Mouse (Mus musculus) olfactory bulb, adult 2 months (tissue): ENCODE measurements around the gene Zgpat. TPM values are rescaled to one million over a fixed set of nuclear protein-coding genes. Genes with fewer than 3 reads are reported as not detected.

Experiments
- H3K27ac ChIP-seq: fragments of 200-500 bp; 2 replicates; pipeline ENCODE4 v1.5.1; 2012; ENCODE audit warnings: low read depth, low read length; ENCODE audit not compliant: insufficient read depth
- H3K4me1 ChIP-seq: fragments of 200-500 bp; 2 replicates; pipeline ENCODE4 v1.6.1; 2012; ENCODE audit warnings: low read length; ENCODE audit not compliant: control insufficient read depth, insufficient read depth
- H3K4me3 ChIP-seq: fragments of 200-500 bp; 2 replicates; pipeline ENCODE4 v1.5.1; 2012; ENCODE audit warnings: mild to moderate bottlenecking, low read depth, low read length, moderate library complexity; ENCODE audit not compliant: insufficient read depth
- CTCF ChIP-seq: fragments of 200-500 bp; IDR thresholded peaks from 2 replicates; pipeline ENCODE4 v1.5.1; 2012; ENCODE audit warnings: low read depth, mild to moderate bottlenecking, low read length, moderate library complexity; ENCODE audit not compliant: insufficient read depth
- POLR2A ChIP-seq: fragments of 200-500 bp; IDR thresholded peaks from 2 replicates; pipeline ENCODE4 v1.6.1; 2012; ENCODE audit warnings: mild to moderate bottlenecking, low read depth, low read length, moderate library complexity; ENCODE audit not compliant: insufficient read depth
- WGBS: fragments of 180-500 bp; shearing (Covaris S2); methylation state at CpG from one replicate; pipeline ENCODE4 v1.1.7; 2018; 5-methylcytosine and 5-hydroxymethylcytosine counted together
- polyA plus RNA-seq: library from polyadenylated mRNA; stranded (reverse); fragments of >200 nt; gene quantifications from 2 replicates; pipeline ENCODE4 v1.2.4, GENCODE M21; 2012; ENCODE audit warnings: low replicate concordance; ENCODE audit not compliant: missing spikeins, insufficient read depth, insufficient read length

Gene Zgpat
- polyA plus RNA-seq, 1 experiment: 445 TPM

DNA sequence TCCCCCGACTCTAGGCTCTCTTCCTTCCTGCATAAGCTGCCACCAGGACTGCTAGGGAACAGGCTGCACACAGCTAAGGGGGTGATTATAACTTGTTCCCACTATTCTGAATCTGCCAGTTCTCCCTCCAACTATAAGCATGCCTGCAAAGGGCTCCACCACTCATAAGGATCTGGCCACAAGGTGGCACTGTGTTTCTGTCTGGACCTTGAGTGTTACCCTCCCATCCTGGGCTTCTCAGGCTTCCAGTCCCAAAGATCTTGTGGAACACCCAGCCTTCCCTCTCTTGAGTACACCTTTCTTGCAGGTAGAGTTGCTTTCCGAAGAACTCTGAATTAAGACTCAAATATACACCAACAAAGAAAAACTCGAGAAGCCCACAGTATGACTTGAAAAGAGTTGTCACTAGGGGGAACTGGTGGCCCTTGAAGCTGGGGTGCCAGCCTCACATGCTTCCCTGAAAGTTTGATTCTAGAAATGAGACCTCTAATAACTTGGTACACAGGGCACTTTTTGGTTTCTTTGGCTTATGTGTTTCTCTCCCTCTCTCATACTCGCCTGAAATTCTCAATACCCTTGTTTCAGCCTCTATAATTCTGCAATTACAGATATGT lies 28.0 kb downstream of the Zgpat start:
- no peak overlapping the region for H3K27ac ChIP-seq
- no peak overlapping the region for H3K4me3 ChIP-seq
- WGBS: 30% methylated on average over 4 of the region's 4 CpGs
- H3K4me1 ChIP-seq: no peaks in the 10 kb centered on the region
- TF ChIP-seq CTCF (peak; percentile 55), POLR2A (no peak)

- WGBS: 96% methylated on average over 3 of the region's 3 CpGs
- no peak for TF ChIP-seq POLR2A
- no peak for TF ChIP-seq CTCF
- Histone ChIP-seq H3K4me1 (no peaks in the 10 kb centered on the region), H3K4me3 (no peak overlapping the region), H3K27ac (no peak overlapping the region)
Measured at GRCm38 (mm10) chr2:181394086-181394485, 29.4 kb downstream of the Zgpat start.

- TF ChIP-seq POLR2A (no peak), CTCF (no peak)
- Histone ChIP-seq H3K4me1 (no peaks in the 10 kb centered on the region), H3K4me3 (no peak overlapping the region), H3K27ac (no peak overlapping the region)
- 31% methylated on average over 5 of the region's 5 CpGs for WGBS
Measured at GRCm38 (mm10) chr2:181397207-181397761, 32.6 kb downstream of the Zgpat start.

DNA sequence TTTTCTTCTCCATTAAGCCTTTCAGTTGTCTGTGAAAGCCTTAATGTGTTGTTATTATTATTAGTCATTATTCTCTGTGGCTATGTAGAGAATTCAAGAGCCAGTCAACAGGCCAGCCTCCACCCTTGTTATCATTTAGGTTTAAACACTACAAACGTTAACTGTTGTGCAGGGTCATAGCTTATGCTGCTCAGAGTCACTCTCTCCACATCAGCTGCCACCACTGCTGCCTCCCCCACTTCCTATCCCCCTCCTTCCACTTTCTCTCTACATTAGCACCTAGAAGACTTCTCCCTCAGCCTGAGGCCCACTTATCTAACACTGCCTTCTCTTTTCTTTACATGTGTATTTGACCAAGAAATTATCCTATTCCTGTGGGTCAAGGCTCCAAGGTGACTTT lies 36.8 kb downstream of the Zgpat start:
- H3K4me3 ChIP-seq: no peak overlapping the region
- WGBS: 42% methylated on average over 1 of the region's 1 CpGs
- no peaks in the 10 kb centered on the region for H3K4me1 ChIP-seq
- no peak for TF ChIP-seq POLR2A
- TF ChIP-seq CTCF: no peak
- H3K27ac ChIP-seq: no peak overlapping the region

- Histone ChIP-seq H3K4me1 (no peaks in the 10 kb centered on the region), H3K4me3 (no peak overlapping the region), H3K27ac (no peak overlapping the region)
- TF ChIP-seq POLR2A (no peak), CTCF (no peak)
- 93% methylated on average over 3 of the region's 3 CpGs for WGBS
Measured at GRCm38 (mm10) chr2:181403722-181404121, 39.0 kb downstream of the Zgpat start.

DNA sequence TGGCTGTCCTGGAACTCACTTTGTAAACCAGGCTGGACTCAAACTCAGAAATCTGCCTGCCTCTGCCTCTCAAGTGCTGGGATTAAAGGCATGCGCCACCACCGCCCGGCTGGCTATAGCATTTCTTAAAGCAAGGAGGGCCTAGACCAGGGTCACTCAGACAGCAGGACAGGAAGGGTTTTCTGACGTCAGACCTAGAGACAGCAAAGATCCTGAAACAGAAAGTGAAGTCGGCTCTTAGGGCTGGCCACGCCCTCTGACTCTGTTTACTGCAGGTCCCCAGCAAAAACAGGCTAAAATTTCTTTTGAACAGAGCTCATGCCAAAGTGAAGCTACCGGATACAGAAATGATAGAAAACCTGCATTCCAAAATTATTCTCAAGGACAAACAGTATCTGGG lies 44.9 kb downstream of the Zgpat start:
- Histone ChIP-seq H3K27ac (no peak overlapping the region), H3K4me3 (no peak overlapping the region), H3K4me1 (no peaks in the 10 kb centered on the region)
- 87% methylated on average over 7 of the region's 7 CpGs for WGBS
- TF ChIP-seq POLR2A (no peak), CTCF (no peak)

- H3K4me3 ChIP-seq: no peak overlapping the region
- H3K27ac ChIP-seq: no peak overlapping the region
- WGBS: 30% methylated on average over 4 of the region's 4 CpGs
- no peak for TF ChIP-seq POLR2A
- TF ChIP-seq CTCF: no peak
- no peaks in the 10 kb centered on the region for H3K4me1 ChIP-seq
Measured at GRCm38 (mm10) chr2:181410760-181411473, 46.2 kb downstream of the Zgpat start.

- Histone ChIP-seq H3K27ac (no peak overlapping the region), H3K4me1 (no peaks in the 10 kb centered on the region), H3K4me3 (no peak overlapping the region)
- no peak for TF ChIP-seq POLR2A
- no peak for TF ChIP-seq CTCF
- WGBS: 50% methylated on average over 2 of the region's 2 CpGs
Measured at GRCm38 (mm10) chr2:181413141-181413540, 48.4 kb downstream of the Zgpat start.

- WGBS: 42% methylated on average over 3 of the region's 3 CpGs
- Histone ChIP-seq H3K4me3 (no peak overlapping the region), H3K4me1 (no peaks in the 10 kb centered on the region), H3K27ac (no peak overlapping the region)
- TF ChIP-seq POLR2A: no peak
Measured at GRCm38 (mm10) chr2:181415945-181416344, 51.2 kb downstream of the Zgpat start.

- no peaks in the 10 kb centered on the region for H3K4me1 ChIP-seq
- H3K4me3 ChIP-seq: no peak overlapping the region
- no peak overlapping the region for H3K27ac ChIP-seq
- TF ChIP-seq POLR2A: no peak
- no peak for TF ChIP-seq CTCF
- WGBS: 89% methylated on average over 7 of the region's 7 CpGs
Measured at GRCm38 (mm10) chr2:181419359-181419758, 54.6 kb downstream of the Zgpat start.
